Mouse (Mus musculus) monocyte, adult 5-6 weeks (primary cell): ENCODE data around the gene Hipk2. TPM values are rescaled to one million over a fixed set of nuclear protein-coding genes. Genes with fewer than 3 reads are reported as not detected.

Experiments used
- ATAC-seq: fragments of 153-309, 156-312 bp; replicated peaks from 2 replicates; pipeline ENCODE4 v1.8.0; 2017; ENCODE audit warnings: mild to moderate bottlenecking; ENCODE audit not compliant: low TSS enrichment, insufficient number of reproducible peaks, severe bottlenecking, poor library complexity, low FRiP score
- total RNA-seq: library from RNA; stranded (forward); fragments of 200-1000, 200-491, 200-594 nt; gene quantifications from 3 replicates; pipeline ENCODE4 v1.2.3, GENCODE M21; 2017

Gene Hipk2
- total RNA-seq, 1 experiment from 2014 or later, result 12.4 TPM

- no peak for ATAC-seq
These were observed 1.3 kb downstream of the Hipk2 start for GRCm38 (mm10) chr6:38874565-38875257.

- ATAC-seq, result no peak
These were observed 1.9 kb downstream of the Hipk2 start for GRCm38 (mm10) chr6:38874035-38874434.

GRCm38 (mm10) chr6:38873316-38873715, 2.6 kb downstream of the Hipk2 start:
- ATAC-seq, result no peak

GRCm38 (mm10) chr6:38871051-38871450, 4.9 kb downstream of the Hipk2 start:
- peak; percentile 78 for ATAC-seq

- no peak for ATAC-seq
These were observed 5.9 kb downstream of the Hipk2 start for GRCm38 (mm10) chr6:38870070-38870469.

GRCm38 (mm10) chr6:38868974-38869373, 7.0 kb downstream of the Hipk2 start:
- no peak for ATAC-seq

GRCm38 (mm10) chr6:38867291-38867690, 8.7 kb downstream of the Hipk2 start:
- no peak for ATAC-seq

GRCm38 (mm10) chr6:38866761-38867160, 9.2 kb downstream of the Hipk2 start:
- ATAC-seq, result no peak

- no peak for ATAC-seq
These were observed 9.6 kb downstream of the Hipk2 start for GRCm38 (mm10) chr6:38866357-38866756.

- ATAC-seq, result peak; percentile 81
These were observed 10.2 kb downstream of the Hipk2 start for GRCm38 (mm10) chr6:38865805-38866204.

- ATAC-seq, result no peak
These were observed 12.4 kb downstream of the Hipk2 start for GRCm38 (mm10) chr6:38863595-38863994.

GRCm38 (mm10) chr6:38860301-38860700, 15.7 kb downstream of the Hipk2 start:
- ATAC-seq, result no peak

- ATAC-seq, result no peak
These were observed 16.1 kb downstream of the Hipk2 start for GRCm38 (mm10) chr6:38859819-38860218.

- no peak for ATAC-seq
These were observed 22.4 kb downstream of the Hipk2 start for GRCm38 (mm10) chr6:38853561-38853992.

- no peak for ATAC-seq
These were observed 24.2 kb downstream of the Hipk2 start for GRCm38 (mm10) chr6:38851740-38852139.

- no peak for ATAC-seq
These were observed 25.2 kb downstream of the Hipk2 start for GRCm38 (mm10) chr6:38850715-38851259.

GRCm38 (mm10) chr6:38847958-38848910, 27.7 kb downstream of the Hipk2 start:
- no peak for ATAC-seq

- no peak for ATAC-seq
These were observed 28.5 kb downstream of the Hipk2 start for GRCm38 (mm10) chr6:38847447-38847846.

GRCm38 (mm10) chr6:38846330-38847195, 29.4 kb downstream of the Hipk2 start:
- no peak for ATAC-seq
